Mouse (Mus musculus): ENCODE measurements around the gene Tulp1. TPM values are rescaled to one million over a fixed set of nuclear protein-coding genes. Genes with fewer than 3 reads are reported as not detected.

Tulp1 gene
- polyA plus RNA-seq, 1 experiment from 2014 or later = 7.5 TPM

- ATAC-seq (ENCODE audit: low FRiP score, low read depth) = no peak
- H3K9me3 ChIP-seq = no peaks in the 10 kb centered on the region
- H3K36me3 ChIP-seq = no peaks in the 10 kb centered on the region
- H3K4me2 ChIP-seq (replicated peaks) = peak overlapping the region; percentile 93
- peak overlapping the region; percentile 90 for H3K4me3 ChIP-seq
- no peak overlapping the region for H3K27ac ChIP-seq
- H3K27me3 ChIP-seq = no peaks in the 10 kb centered on the region
- 38% methylated on average over 6 of the region's 6 CpGs for WGBS
- peak overlapping the region; percentile 99 for H3K9ac ChIP-seq
- peaks cover 75% of the 10 kb centered on the region for H3K4me1 ChIP-seq
These were observed 16.8 kb downstream of the Tulp1 start for GRCm38 (mm10) chr17:28348211-28348610.

DNA sequence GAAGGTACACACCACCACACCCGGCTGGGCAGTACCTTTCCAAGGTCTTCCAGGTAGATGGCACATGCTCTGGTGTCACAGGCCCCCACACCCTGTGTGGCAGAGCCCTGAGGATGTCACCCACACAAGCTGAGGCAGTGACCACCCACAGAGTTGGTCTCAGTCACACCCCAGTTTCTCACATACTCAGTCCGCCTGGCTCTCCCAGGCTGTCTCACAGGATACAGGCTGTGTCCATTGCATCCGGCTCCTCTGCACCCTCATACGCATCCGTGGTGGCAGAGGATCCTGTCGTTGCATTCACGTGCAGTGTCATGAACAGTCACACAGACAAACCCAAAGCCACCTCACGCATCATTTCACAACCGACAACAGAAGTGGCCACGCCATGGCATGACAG lies 17.7 kb downstream of the Tulp1 start:
- Histone ChIP-seq H3K9ac (no peak overlapping the region; the same call in 1 of the 2 replicates), H3K36me3 (no peaks in the 10 kb centered on the region), H3K4me2 (replicated peaks) (peak overlapping the region; percentile 93), H3K4me1 (peaks cover 83% of the 10 kb centered on the region), H3K9me3 (no peaks in the 10 kb centered on the region), H3K4me3 (no peak overlapping the region), H3K27ac (0 out of 2 replicates have a peak overlapping the region, but pooled peaks have one; percentile 39), H3K27me3 (no peaks in the 10 kb centered on the region)
- ATAC-seq (ENCODE audit: low FRiP score, low read depth) = no peak
- 82% methylated on average over 10 of the region's 10 CpGs for WGBS

DNA sequence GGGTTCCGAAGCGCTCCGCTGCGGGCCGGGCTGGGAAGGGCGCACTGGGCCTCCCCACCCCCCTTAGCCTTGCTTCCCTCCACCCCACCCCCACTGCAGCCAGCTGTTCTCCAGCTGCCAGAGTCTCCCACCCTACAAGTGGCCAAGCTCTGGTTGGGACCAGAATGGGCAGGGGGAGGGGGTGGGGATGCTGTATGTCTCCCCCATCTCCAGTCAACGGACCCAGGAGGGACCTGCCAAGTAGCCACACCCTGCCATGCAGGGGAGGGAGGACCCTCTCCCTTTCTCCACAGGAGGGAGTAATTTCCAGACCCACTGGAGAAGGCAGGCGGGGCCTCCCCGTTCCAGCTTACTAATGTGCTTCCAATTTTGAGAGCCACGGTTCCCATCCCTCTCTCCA lies 19.1 kb downstream of the Tulp1 start:
- Histone ChIP-seq H3K9ac (peak overlapping the region; percentile 53), H3K36me3 (0 out of 2 replicates have a peak, but pooled peaks cover 3% of the 10 kb centered on the region), H3K9me3 (no peaks in the 10 kb centered on the region), H3K4me3 (peak overlapping the region; percentile 22), H3K4me2 (replicated peaks) (peak overlapping the region; percentile 61), H3K27ac (peak overlapping the region; percentile 86), H3K27me3 (no peaks in the 10 kb centered on the region), H3K4me1 (peaks cover 86% of the 10 kb centered on the region)
- WGBS = 3% methylated on average over 10 of the region's 10 CpGs
- peak; percentile 15; the same call in 1 of the 2 replicates for ATAC-seq (ENCODE audit: low FRiP score, low read depth)

DNA sequence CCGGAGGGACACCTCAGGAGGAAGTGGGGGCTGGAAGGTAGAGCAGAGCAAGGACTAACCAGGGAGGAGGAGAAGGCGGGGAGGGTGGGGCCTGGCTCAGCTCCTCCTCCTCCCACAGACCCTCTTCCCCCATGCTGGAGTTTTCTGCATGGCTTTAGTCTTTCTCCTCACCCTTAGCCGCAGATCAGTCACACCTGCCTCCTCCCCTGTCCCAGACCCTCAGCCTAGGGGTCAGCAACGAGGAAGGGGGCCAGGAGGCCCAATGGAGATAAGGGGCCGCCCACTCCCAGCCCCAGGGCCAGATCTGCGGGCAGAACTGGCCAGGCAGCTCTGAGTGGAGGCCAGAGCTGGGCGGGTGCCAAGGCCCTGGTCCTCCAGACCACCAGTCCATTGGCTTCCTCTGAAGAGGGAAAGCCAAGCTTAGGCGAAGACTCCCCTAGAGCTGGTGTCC lies 19.7 kb downstream of the Tulp1 start:
- H3K4me3 ChIP-seq = peak overlapping the region; percentile 22
- peak overlapping the region; percentile 61 for H3K4me2 ChIP-seq (replicated peaks)
- H3K4me1 ChIP-seq = peaks cover 92% of the 10 kb centered on the region
- no peak for ATAC-seq (ENCODE audit: low FRiP score, low read depth)
- H3K9me3 ChIP-seq = no peaks in the 10 kb centered on the region
- 12% methylated on average over 8 of the region's 8 CpGs for WGBS
- peaks cover 9% of the 10 kb centered on the region for H3K36me3 ChIP-seq
- peak overlapping the region; percentile 86 for H3K27ac ChIP-seq
- peak overlapping the region; percentile 53; the same call in 1 of the 2 replicates for H3K9ac ChIP-seq
- H3K27me3 ChIP-seq = no peaks in the 10 kb centered on the region

DNA sequence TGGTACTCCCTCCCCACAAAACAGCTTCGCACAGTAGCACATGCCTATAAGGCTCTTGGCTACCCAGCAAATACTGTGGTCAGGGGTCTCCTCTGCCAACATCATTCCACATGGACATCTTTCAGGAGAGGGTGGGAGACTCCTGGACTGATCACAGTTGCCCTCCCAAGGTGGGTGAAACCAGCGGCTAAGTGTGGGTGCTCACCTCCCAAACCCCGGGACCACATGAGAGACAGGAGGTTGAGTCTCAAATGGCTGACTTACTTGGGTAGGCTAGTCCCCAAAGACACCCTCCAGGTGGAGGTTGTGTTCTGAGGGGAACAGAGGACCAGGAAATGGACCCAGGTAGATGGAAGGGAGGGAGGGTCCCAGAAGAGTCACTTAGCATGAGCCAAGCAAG lies 20.4 kb downstream of the Tulp1 start:
- peaks cover 15% of the 10 kb centered on the region for H3K36me3 ChIP-seq
- H3K9me3 ChIP-seq = no peaks in the 10 kb centered on the region
- peak overlapping the region; percentile 86; the same call in 1 of the 2 replicates for H3K27ac ChIP-seq
- peaks cover 92% of the 10 kb centered on the region for H3K4me1 ChIP-seq
- no peak for ATAC-seq (ENCODE audit: low FRiP score, low read depth)
- no peaks in the 10 kb centered on the region for H3K27me3 ChIP-seq
- peak overlapping the region; percentile 61 for H3K4me2 ChIP-seq (replicated peaks)
- peak overlapping the region; percentile 53; the same call in 1 of the 2 replicates for H3K9ac ChIP-seq
- 47% methylated on average over 3 of the region's 3 CpGs for WGBS
- no peak overlapping the region for H3K4me3 ChIP-seq

GRCm38 (mm10) chr17:28344050-28344607 lies 20.9 kb downstream of the Tulp1 start:
- WGBS = 32% methylated on average over 4 of the region's 4 CpGs
- peaks cover 20% of the 10 kb centered on the region for H3K36me3 ChIP-seq
- no peak for ATAC-seq (ENCODE audit: low FRiP score, low read depth)
- H3K9me3 ChIP-seq = no peaks in the 10 kb centered on the region
- peaks cover 88% of the 10 kb centered on the region for H3K4me1 ChIP-seq
- H3K4me2 ChIP-seq (replicated peaks) = peak overlapping the region; percentile 61
- H3K9ac ChIP-seq = peak overlapping the region; percentile 53
- H3K4me3 ChIP-seq = no peak overlapping the region
- H3K27ac ChIP-seq = peak overlapping the region; percentile 22; the same call in 1 of the 2 replicates
- no peaks in the 10 kb centered on the region for H3K27me3 ChIP-seq

GRCm38 (mm10) chr17:28341091-28341490 lies 23.9 kb downstream of the Tulp1 start:
- Histone ChIP-seq H3K27me3 (no peaks in the 10 kb centered on the region), H3K9ac (peak overlapping the region; percentile 58), H3K4me1 (peaks cover 58% of the 10 kb centered on the region), H3K36me3 (peaks cover 48% of the 10 kb centered on the region), H3K4me2 (replicated peaks) (peak overlapping the region; percentile 60), H3K27ac (peak overlapping the region; percentile 40; the same call in 1 of the 2 replicates), H3K9me3 (no peaks in the 10 kb centered on the region), H3K4me3 (peak overlapping the region; percentile 25)
- ATAC-seq (ENCODE audit: low FRiP score, low read depth) = peak; percentile 71
- WGBS = 6% methylated on average over 26 of the region's 26 CpGs

- H3K36me3 ChIP-seq = peaks cover 53% of the 10 kb centered on the region
- no peak; the same call in 1 of the 2 replicates for ATAC-seq (ENCODE audit: low FRiP score, low read depth)
These were observed 24.4 kb downstream of the Tulp1 start for GRCm38 (mm10) chr17:28340578-28340977.

DNA sequence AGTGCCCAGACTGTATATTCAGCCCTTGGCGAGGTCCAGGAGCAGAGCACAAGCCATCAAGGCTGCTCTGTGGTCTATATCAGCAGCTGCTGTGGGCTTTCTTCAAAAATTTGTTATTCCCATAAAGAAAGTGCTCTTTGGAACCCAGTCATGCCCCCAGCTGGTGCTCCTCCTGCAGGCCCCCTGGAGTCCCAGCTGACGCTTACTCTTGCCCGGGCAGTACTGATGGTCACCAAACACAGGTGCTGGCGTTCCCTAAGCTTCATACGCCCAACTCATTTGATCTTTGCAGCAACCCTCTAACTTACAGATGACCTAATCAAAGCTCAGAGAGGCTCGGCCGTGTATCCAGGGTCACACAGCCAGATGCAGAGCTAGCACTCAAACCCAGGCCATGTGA lies 27.5 kb downstream of the Tulp1 start:
- Histone ChIP-seq H3K27me3 (no peaks in the 10 kb centered on the region), H3K4me1 (peaks cover 37% of the 10 kb centered on the region)

More at GRCm38 (mm10) chr17:28340578-28340977, 24.4 kb downstream of the Tulp1 start:
- Histone ChIP-seq H3K4me1 (peaks cover 53% of the 10 kb centered on the region), H3K9ac (peak overlapping the region; percentile 58), H3K9me3 (no peaks in the 10 kb centered on the region), H3K4me2 (replicated peaks) (peak overlapping the region; percentile 60), H3K27me3 (no peaks in the 10 kb centered on the region), H3K4me3 (peak overlapping the region; percentile 25; the same call in 1 of the 2 replicates), H3K27ac (peak overlapping the region; percentile 40; the same call in 1 of the 2 replicates)
- WGBS = 68% methylated on average over 7 of the region's 7 CpGs

DNA sequence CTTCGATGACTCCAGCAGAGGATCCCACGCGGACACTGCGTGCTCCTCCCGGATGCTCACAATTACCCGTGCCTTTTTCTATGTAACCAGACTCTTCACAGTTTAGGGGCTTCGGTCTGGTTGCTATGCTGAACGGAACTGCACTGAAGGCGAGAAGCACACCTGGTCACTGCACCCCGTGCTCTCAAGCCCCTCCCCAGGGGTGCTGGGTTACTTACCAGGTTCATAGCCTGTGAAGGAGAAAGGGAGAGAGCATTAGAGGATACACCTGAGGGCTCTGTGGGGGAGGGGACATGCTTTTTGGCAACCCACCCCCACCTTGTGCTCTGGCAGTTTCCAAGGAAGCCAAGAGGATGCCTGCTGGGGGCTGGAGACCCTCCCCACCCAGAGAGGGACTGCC lies 29.8 kb downstream of the Tulp1 start:
- Histone ChIP-seq H3K9ac (no peak overlapping the region; the same call in 1 of the 2 replicates), H3K4me3 (no peak overlapping the region), H3K27me3 (no peaks in the 10 kb centered on the region), H3K27ac (no peak overlapping the region), H3K4me2 (replicated peaks) (no peak overlapping the region), H3K36me3 (peaks cover 93% of the 10 kb centered on the region), H3K4me1 (peaks cover 31% of the 10 kb centered on the region), H3K9me3 (no peaks in the 10 kb centered on the region)
- ATAC-seq (ENCODE audit: low FRiP score, low read depth) = no peak
- WGBS = 72% methylated on average over 10 of the region's 10 CpGs

More for the DNA sequence above, 27.5 kb downstream of the Tulp1 start:
- H3K36me3 ChIP-seq = peaks cover 82% of the 10 kb centered on the region
- no peak for ATAC-seq (ENCODE audit: low FRiP score, low read depth)
- WGBS = 91% methylated on average over 7 of the region's 7 CpGs
- H3K9me3 ChIP-seq = no peaks in the 10 kb centered on the region
- H3K4me3 ChIP-seq = no peak overlapping the region
- H3K4me2 ChIP-seq (replicated peaks) = no peak overlapping the region
- no peak overlapping the region for H3K9ac ChIP-seq
- no peak overlapping the region for H3K27ac ChIP-seq

- Histone ChIP-seq H3K27me3 (no peaks in the 10 kb centered on the region), H3K4me3 (no peak overlapping the region), H3K4me2 (replicated peaks) (peak overlapping the region; percentile 21), H3K27ac (peak overlapping the region; percentile 72; the same call in 1 of the 2 replicates), H3K4me1 (peaks cover 41% of the 10 kb centered on the region), H3K36me3 (peaks cover 83% of the 10 kb centered on the region), H3K9ac (peak overlapping the region; percentile 54), H3K9me3 (no peaks in the 10 kb centered on the region)
- 52% methylated on average over 31 of the region's 31 CpGs for WGBS
- no peak for ATAC-seq (ENCODE audit: low FRiP score, low read depth)
These were observed 32.0 kb downstream of the Tulp1 start for GRCm38 (mm10) chr17:28332915-28333546.

Measured in limb, embryonic 13.5 days (tissue).